Mouse (Mus musculus) thymus, postnatal 4 days (tissue): ENCODE data around the gene Armh1.
"Not testable (repeated sequence)": the region's sequence is repeated elsewhere in the genome, so short reads cannot be mapped to it uniquely, and the experiment has no call there.

ENCODE experiments used
- DNase-seq: peaks from one replicate; pipeline ENCODE4 v3.0.0; 2021

The Armh1 gene

GRCm38 (mm10) chr4:117220741-117221515 lies 31.0 kb downstream of the Armh1 start:
- DNase-seq = no peak

GRCm38 (mm10) chr4:117218517-117219219 lies 33.3 kb downstream of the Armh1 start:
- peak; percentile 81 for DNase-seq

- DNase-seq = no peak
These were observed 34.9 kb downstream of the Armh1 start for GRCm38 (mm10) chr4:117217029-117217428.

GRCm38 (mm10) chr4:117214250-117214649 lies 37.7 kb downstream of the Armh1 start:
- DNase-seq = no peak

- peak; percentile 94 for DNase-seq
These were observed 41.5 kb downstream of the Armh1 start for GRCm38 (mm10) chr4:117210147-117211074.

- DNase-seq = no peak
These were observed 42.3 kb downstream of the Armh1 start for GRCm38 (mm10) chr4:117209592-117209991.

- no peak for DNase-seq
These were observed 49.0 kb downstream of the Armh1 start for GRCm38 (mm10) chr4:117202992-117203354.

GRCm38 (mm10) chr4:117202046-117202991 lies 49.6 kb downstream of the Armh1 start:
- peak; percentile 63 for DNase-seq

- DNase-seq = no peak
These were observed 60.1 kb downstream of the Armh1 start for GRCm38 (mm10) chr4:117191804-117192203.

GRCm38 (mm10) chr4:117190660-117191059 lies 61.3 kb downstream of the Armh1 start:
- DNase-seq = no peak

- DNase-seq = peak; percentile 37
These were observed 61.9 kb downstream of the Armh1 start for GRCm38 (mm10) chr4:117189856-117190543.

- DNase-seq = peak; percentile 96
These were observed 62.5 kb downstream of the Armh1 start for GRCm38 (mm10) chr4:117189382-117189855.

GRCm38 (mm10) chr4:117188969-117189368 lies 63.0 kb downstream of the Armh1 start:
- no peak for DNase-seq

GRCm38 (mm10) chr4:117182759-117183096 lies 69.2 kb downstream of the Armh1 start:
- DNase-seq = not testable (repeated sequence)

- peak; percentile 94 for DNase-seq
These were observed 69.8 kb downstream of the Armh1 start, which contains the start of gene Kif2c for GRCm38 (mm10) chr4:117181863-117182758. Kif2c (minus strand) TSS chr4:117182639.

GRCm38 (mm10) chr4:117169936-117170335 lies 82.0 kb downstream of the Armh1 start:
- DNase-seq = no peak
